Mouse (Mus musculus): ENCODE results near the gene Bbs9. TPM values are rescaled to one million over a fixed set of nuclear protein-coding genes. Genes with fewer than 3 reads are reported as not detected.

Bbs9 gene
- total RNA-seq, 1 experiment: 10.3 TPM

- peaks cover 0 to 1% of the 10 kb centered on the region in 2 experiments; a peak in 1 of 4 replicates for H3K4me1 ChIP-seq (ENCODE audit: control insufficient read depth in 2 of 2, insufficient read depth in 2 of 2, low read length in 2 of 2, poor library complexity in 1 of 2)
- H3K9ac ChIP-seq (ENCODE audit: insufficient read depth, low read depth, low read length, poor library complexity, severe bottlenecking): no peak overlapping the region
- no peak overlapping the region for H3K4me3 ChIP-seq (ENCODE audit: insufficient read depth in 1 of 2, low read depth in 1 of 2, low read length in 2 of 2, poor library complexity in 1 of 2, severe bottlenecking in 1 of 2)
- no peak overlapping the region for H3K27ac ChIP-seq (ENCODE audit: insufficient read depth, low read depth, low read length, poor library complexity, severe bottlenecking)
- in situ Hi-C loops (cut with MboI; ENCODE audit: low sequenced_read_pairs in 2 of 2, unreplicated experiment in 2 of 2): no loop called here
- H3K9me3 ChIP-seq (ENCODE audit: control insufficient read depth, insufficient read depth, low read depth, low read length): no peaks in the 10 kb centered on the region
- no peak for DNase-seq (ENCODE audit: low read depth, low spot score)
- TF ChIP-seq CHD2 (IDR thresholded peaks at IDR 0.05; ENCODE audit: low read depth, low read length) (no peak), HCFC1 (IDR thresholded peaks at IDR 0.05; ENCODE audit: borderline replicate concordance, insufficient read depth, low read length) (no peak), ZC3H11A (IDR thresholded peaks at IDR 0.05; ENCODE audit: borderline replicate concordance, low read depth, low read length) (no peak), MAFK (IDR thresholded peaks at IDR 0.05; ENCODE audit: insufficient read depth, low read depth, low read length) (no peak), ZNF384 (IDR thresholded peaks at IDR 0.05; ENCODE audit: low read depth, low read length) (no peak)
- no peaks in the 10 kb centered on the region for H3K36me3 ChIP-seq (ENCODE audit: control insufficient read depth, insufficient read depth, low read length, poor library complexity, severe bottlenecking)
Measured at GRCm38 (mm10) chr9:22765618-22766220, 290.2 kb downstream of the Bbs9 start.

- Histone ChIP-seq H3K27ac (ENCODE audit: insufficient read depth, low read depth, low read length, poor library complexity, severe bottlenecking) (no peak overlapping the region), H3K9me3 (ENCODE audit: control insufficient read depth, insufficient read depth, low read depth, low read length) (no peaks in the 10 kb centered on the region), H3K9ac (ENCODE audit: insufficient read depth, low read depth, low read length, poor library complexity, severe bottlenecking) (no peak overlapping the region), H3K4me1 (ENCODE audit: control insufficient read depth in 2 of 2, insufficient read depth in 2 of 2, low read length in 2 of 2, poor library complexity in 1 of 2) (no peaks in the 10 kb centered on the region), H3K4me3 (ENCODE audit: insufficient read depth in 1 of 2, low read depth in 1 of 2, low read length in 2 of 2, poor library complexity in 1 of 2, severe bottlenecking in 1 of 2) (no peak overlapping the region), H3K36me3 (ENCODE audit: control insufficient read depth, insufficient read depth, low read length, poor library complexity, severe bottlenecking) (no peaks in the 10 kb centered on the region)
- TF ChIP-seq HCFC1 (IDR thresholded peaks at IDR 0.05; ENCODE audit: borderline replicate concordance, insufficient read depth, low read length) (no peak), MAFK (IDR thresholded peaks at IDR 0.05; ENCODE audit: insufficient read depth, low read depth, low read length) (no peak), CHD2 (IDR thresholded peaks at IDR 0.05; ENCODE audit: low read depth, low read length) (no peak), ZC3H11A (IDR thresholded peaks at IDR 0.05; ENCODE audit: borderline replicate concordance, low read depth, low read length) (no peak), ZNF384 (IDR thresholded peaks at IDR 0.05; ENCODE audit: low read depth, low read length) (no peak)
- in situ Hi-C loops (cut with MboI; ENCODE audit: low sequenced_read_pairs in 2 of 2, unreplicated experiment in 2 of 2): no loop called here
- DNase-seq (ENCODE audit: low read depth, low spot score): no peak
Measured at GRCm38 (mm10) chr9:22767154-22767553, 291.6 kb downstream of the Bbs9 start.

- no peak overlapping the region for H3K27ac ChIP-seq (ENCODE audit: insufficient read depth, low read depth, low read length, poor library complexity, severe bottlenecking)
- H3K4me1 ChIP-seq (ENCODE audit: control insufficient read depth in 2 of 2, insufficient read depth in 2 of 2, low read length in 2 of 2, poor library complexity in 1 of 2): no peaks in the 10 kb centered on the region
- in situ Hi-C loops (cut with MboI; ENCODE audit: low sequenced_read_pairs in 2 of 2, unreplicated experiment in 2 of 2): no loop called here
- no peaks in the 10 kb centered on the region for H3K9me3 ChIP-seq (ENCODE audit: control insufficient read depth, insufficient read depth, low read depth, low read length)
- TF ChIP-seq ZC3H11A (IDR thresholded peaks at IDR 0.05; ENCODE audit: borderline replicate concordance, low read depth, low read length) (no peak), HCFC1 (IDR thresholded peaks at IDR 0.05; ENCODE audit: borderline replicate concordance, insufficient read depth, low read length) (no peak), MAFK (IDR thresholded peaks at IDR 0.05; ENCODE audit: insufficient read depth, low read depth, low read length) (no peak), ZNF384 (IDR thresholded peaks at IDR 0.05; ENCODE audit: low read depth, low read length) (no peak), CHD2 (IDR thresholded peaks at IDR 0.05; ENCODE audit: low read depth, low read length) (no peak)
- no peak overlapping the region for H3K9ac ChIP-seq (ENCODE audit: insufficient read depth, low read depth, low read length, poor library complexity, severe bottlenecking)
- H3K4me3 ChIP-seq (ENCODE audit: insufficient read depth in 1 of 2, low read depth in 1 of 2, low read length in 2 of 2, poor library complexity in 1 of 2, severe bottlenecking in 1 of 2): no peak overlapping the region
- no peaks in the 10 kb centered on the region for H3K36me3 ChIP-seq (ENCODE audit: control insufficient read depth, insufficient read depth, low read length, poor library complexity, severe bottlenecking)
- no peak for DNase-seq (ENCODE audit: low read depth, low spot score)
Measured at GRCm38 (mm10) chr9:22767860-22768259, 292.3 kb downstream of the Bbs9 start.

GRCm38 (mm10) chr9:22771785-22772184 is 296.3 kb downstream of the Bbs9 start:
- Histone ChIP-seq H3K4me1 (ENCODE audit: control insufficient read depth in 2 of 2, insufficient read depth in 2 of 2, low read length in 2 of 2, poor library complexity in 1 of 2) (no peaks in the 10 kb centered on the region), H3K9ac (ENCODE audit: insufficient read depth, low read depth, low read length, poor library complexity, severe bottlenecking) (no peak overlapping the region), H3K27ac (ENCODE audit: insufficient read depth, low read depth, low read length, poor library complexity, severe bottlenecking) (no peak overlapping the region), H3K9me3 (ENCODE audit: control insufficient read depth, insufficient read depth, low read depth, low read length) (no peaks in the 10 kb centered on the region), H3K4me3 (ENCODE audit: insufficient read depth in 1 of 2, low read depth in 1 of 2, low read length in 2 of 2, poor library complexity in 1 of 2, severe bottlenecking in 1 of 2) (no peak overlapping the region), H3K36me3 (ENCODE audit: control insufficient read depth, insufficient read depth, low read length, poor library complexity, severe bottlenecking) (no peaks in the 10 kb centered on the region)
- no peak for DNase-seq (ENCODE audit: low read depth, low spot score)
- in situ Hi-C loops (cut with MboI; ENCODE audit: low sequenced_read_pairs in 2 of 2, unreplicated experiment in 2 of 2): no loop called here
- TF ChIP-seq ZNF384 (IDR thresholded peaks at IDR 0.05; ENCODE audit: low read depth, low read length) (no peak), MAFK (IDR thresholded peaks at IDR 0.05; ENCODE audit: insufficient read depth, low read depth, low read length) (no peak), HCFC1 (IDR thresholded peaks at IDR 0.05; ENCODE audit: borderline replicate concordance, insufficient read depth, low read length) (no peak), ZC3H11A (IDR thresholded peaks at IDR 0.05; ENCODE audit: borderline replicate concordance, low read depth, low read length) (no peak), CHD2 (IDR thresholded peaks at IDR 0.05; ENCODE audit: low read depth, low read length) (no peak)

Measured in ES-E14 (cell line).